Mouse (Mus musculus) heart, embryonic 13.5 days (tissue): ENCODE results near the gene Ckap5. TPM values are rescaled to one million over a fixed set of nuclear protein-coding genes. Genes with fewer than 3 reads are reported as not detected.
"Not testable (repeated sequence)": the region's sequence is repeated elsewhere in the genome, so short reads cannot be mapped to it uniquely, and the experiment has no call there.

Experiments
- ATAC-seq: fragments of 200-750 bp; cut with Nextera tagmentation; 2 replicates; pipeline ENCODE4 v1.8.0; 2017; ENCODE audit warnings: moderate TSS enrichment; ENCODE audit not compliant: insufficient number of reproducible peaks, low FRiP score, low TSS enrichment; ENCODE audit errors: extremely low read depth
- H3K27ac ChIP-seq: fragments of 300-500 bp; sonication (generic); replicated peaks from 2 replicates; pipeline ENCODE4 v1.5.1; 2015; ENCODE audit warnings: moderate library complexity, mild to moderate bottlenecking, inconsistent platforms
- H3K27me3 ChIP-seq: fragments of 300-500 bp; sonication (generic); replicated peaks from 2 replicates; pipeline ENCODE4 v1.6.1; 2015; ENCODE audit warnings: mild to moderate bottlenecking, inconsistent platforms
- H3K36me3 ChIP-seq: fragments of 300-500 bp; sonication (generic); 2 replicates; pipeline ENCODE4 v1.6.1; 2015; ENCODE audit warnings: mild to moderate bottlenecking, inconsistent platforms
- H3K4me1 ChIP-seq: fragments of 300-500 bp; sonication (generic); 2 replicates; pipeline ENCODE4 v1.6.1; 2015; ENCODE audit warnings: inconsistent platforms
- H3K4me2 ChIP-seq: fragments of 300-500 bp; sonication (generic); 2 replicates; pipeline ENCODE4 v1.6.1; 2015; ENCODE audit warnings: inconsistent platforms, mild to moderate bottlenecking, moderate library complexity
- H3K4me3 ChIP-seq: fragments of 300-500 bp; sonication (generic); 2 replicates; pipeline ENCODE4 v1.5.1; 2015; ENCODE audit warnings: moderate library complexity, mild to moderate bottlenecking, inconsistent platforms
- H3K9ac ChIP-seq: fragments of 300-500 bp; sonication (generic); 2 replicates; pipeline ENCODE4 v1.6.1; 2015; ENCODE audit warnings: inconsistent platforms, mild to moderate bottlenecking, moderate library complexity
- H3K9me3 ChIP-seq: fragments of 300-500 bp; sonication (generic); 2 replicates; pipeline ENCODE4 v1.6.1; 2016; ENCODE audit warnings: inconsistent platforms
- WGBS: fragments of 180-500 bp; shearing (Covaris S2); methylation state at CpG from one replicate; pipeline ENCODE4 v1.1.7; 2015; ENCODE audit warnings: mixed read lengths; 5-methylcytosine and 5-hydroxymethylcytosine counted together
- polyA plus RNA-seq: library from polyadenylated mRNA; unstranded; fragments of >200 nt; fragmentation: Nextera tagmentation; extraction: Ambion mirVana; gene quantifications from 2 replicates; pipeline ENCODE4 v1.2.1, GENCODE M21; 2015

Ckap5 gene
- polyA plus RNA-seq = 63.1 and 66.1 TPM in 2 replicates

GRCm38 (mm10) chr2:91526294-91527146 lies at the start of gene Ckap5:
Gene Ckap5, plus strand, starts transcription at chr2:91526762.
- peak within 1 kb of the TSS; percentile 75 for H3K27ac ChIP-seq
- WGBS = 1% methylated on average over 64 of the region's 64 CpGs
- peaks cover 8% of the 10 kb centered on the region; the same call in 1 of the 2 replicates for H3K9me3 ChIP-seq
- ATAC-seq = peak; percentile 91
- H3K4me1 ChIP-seq = peaks cover 12% of the 10 kb centered on the region
- peak within 1 kb of the TSS; percentile 97 for H3K9ac ChIP-seq
- H3K36me3 ChIP-seq = peaks cover 12% of the 10 kb centered on the region
- H3K27me3 ChIP-seq = no peaks in the 10 kb centered on the region
- peak within 1 kb of the TSS; percentile 84 for H3K4me2 ChIP-seq
- H3K4me3 ChIP-seq = peak within 1 kb of the TSS; percentile 98

GRCm38 (mm10) chr2:91476841-91477240 lies 49.7 kb upstream of the Ckap5 start:
- WGBS = 74% methylated on average over 7 of the region's 7 CpGs
- peaks cover 8% of the 10 kb centered on the region for H3K4me1 ChIP-seq
- ATAC-seq = no peak
- H3K9ac ChIP-seq = no peak overlapping the region
- no peaks in the 10 kb centered on the region for H3K9me3 ChIP-seq
- H3K27me3 ChIP-seq = no peaks in the 10 kb centered on the region
- no peak overlapping the region for H3K4me3 ChIP-seq
- no peak overlapping the region for H3K4me2 ChIP-seq
- H3K36me3 ChIP-seq = peaks cover 89% of the 10 kb centered on the region
- no peak overlapping the region for H3K27ac ChIP-seq

GRCm38 (mm10) chr2:91480399-91480801 lies 46.2 kb upstream of the Ckap5 start:
- Histone ChIP-seq H3K4me1 (peaks cover 8% of the 10 kb centered on the region), H3K9me3 (no peaks in the 10 kb centered on the region), H3K36me3 (peaks cover 75% of the 10 kb centered on the region), H3K27me3 (no peaks in the 10 kb centered on the region), H3K9ac (no peak overlapping the region), H3K27ac (no peak overlapping the region), H3K4me2 (no peak overlapping the region), H3K4me3 (no peak overlapping the region)
- WGBS = 87% methylated on average over 9 of the region's 9 CpGs
- ATAC-seq = no peak

- peaks cover 75% of the 10 kb centered on the region for H3K36me3 ChIP-seq
- WGBS = 62% methylated on average over 6 of the region's 6 CpGs
These were observed 45.6 kb upstream of the Ckap5 start for GRCm38 (mm10) chr2:91480805-91481514.

GRCm38 (mm10) chr2:91484698-91485097 lies 41.9 kb upstream of the Ckap5 start:
- Histone ChIP-seq H3K36me3 (peaks cover 75% of the 10 kb centered on the region), H3K4me3 (no peak overlapping the region)
- 73% methylated on average over 4 of the region's 4 CpGs for WGBS

More at GRCm38 (mm10) chr2:91480805-91481514, 45.6 kb upstream of the Ckap5 start:
- no peak for ATAC-seq
- Histone ChIP-seq H3K27me3 (no peaks in the 10 kb centered on the region), H3K4me2 (no peak overlapping the region), H3K9me3 (no peaks in the 10 kb centered on the region), H3K9ac (no peak overlapping the region), H3K27ac (no peak overlapping the region), H3K4me1 (peaks cover 4% of the 10 kb centered on the region), H3K4me3 (no peak overlapping the region)

GRCm38 (mm10) chr2:91485256-91485655 lies 41.3 kb upstream of the Ckap5 start:
- Histone ChIP-seq H3K27ac (no peak overlapping the region), H3K4me2 (no peak overlapping the region), H3K4me1 (no peaks in the 10 kb centered on the region), H3K4me3 (no peak overlapping the region), H3K36me3 (peaks cover 75% of the 10 kb centered on the region), H3K27me3 (no peaks in the 10 kb centered on the region), H3K9ac (no peak overlapping the region), H3K9me3 (no peaks in the 10 kb centered on the region)
- WGBS = 71% methylated on average over 6 of the region's 6 CpGs
- ATAC-seq = no peak

More at GRCm38 (mm10) chr2:91484698-91485097, 41.9 kb upstream of the Ckap5 start:
- Histone ChIP-seq H3K9ac (no peak overlapping the region), H3K4me2 (no peak overlapping the region), H3K4me1 (no peaks in the 10 kb centered on the region), H3K27ac (no peak overlapping the region), H3K9me3 (no peaks in the 10 kb centered on the region), H3K27me3 (no peaks in the 10 kb centered on the region)
- no peak for ATAC-seq

- not testable (repeated sequence) for H3K9me3 ChIP-seq, H3K4me2 ChIP-seq, H3K9ac ChIP-seq, H3K27ac ChIP-seq, H3K27me3 ChIP-seq, H3K4me3 ChIP-seq, H3K4me1 ChIP-seq, ATAC-seq
- H3K36me3 ChIP-seq = peaks cover 83% of the 10 kb centered on the region
- 61% methylated on average over 3 of the region's 3 CpGs for WGBS
These were observed 39.3 kb upstream of the Ckap5 start for GRCm38 (mm10) chr2:91487295-91487694.

- Histone ChIP-seq H3K9me3 (no peaks in the 10 kb centered on the region), H3K36me3 (peaks cover 88% of the 10 kb centered on the region), H3K4me1 (no peaks in the 10 kb centered on the region), H3K27me3 (no peaks in the 10 kb centered on the region), H3K27ac (no peak overlapping the region), H3K4me2 (no peak overlapping the region), H3K9ac (no peak overlapping the region), H3K4me3 (no peak overlapping the region)
- ATAC-seq = no peak
- WGBS = 90% methylated on average over 12 of the region's 12 CpGs
These were observed 34.4 kb upstream of the Ckap5 start for GRCm38 (mm10) chr2:91492071-91492635.

- Histone ChIP-seq H3K4me2 (no peak overlapping the region), H3K36me3 (peaks cover 91% of the 10 kb centered on the region), H3K27me3 (no peaks in the 10 kb centered on the region), H3K27ac (no peak overlapping the region), H3K9me3 (no peaks in the 10 kb centered on the region), H3K4me1 (no peaks in the 10 kb centered on the region), H3K9ac (no peak overlapping the region), H3K4me3 (no peak overlapping the region)
- ATAC-seq = no peak
- WGBS = 91% methylated on average over 9 of the region's 9 CpGs
These were observed 32.6 kb upstream of the Ckap5 start for GRCm38 (mm10) chr2:91493981-91494380.

- H3K9ac ChIP-seq = no peak overlapping the region
- no peaks in the 10 kb centered on the region for H3K9me3 ChIP-seq
- no peak for ATAC-seq
- H3K4me3 ChIP-seq = no peak overlapping the region
- H3K27ac ChIP-seq = no peak overlapping the region
- no peaks in the 10 kb centered on the region for H3K4me1 ChIP-seq
- WGBS = 85% methylated on average over 8 of the region's 8 CpGs
- no peaks in the 10 kb centered on the region for H3K27me3 ChIP-seq
- H3K4me2 ChIP-seq = no peak overlapping the region
- peaks cover 90% of the 10 kb centered on the region for H3K36me3 ChIP-seq
These were observed 28.4 kb upstream of the Ckap5 start for GRCm38 (mm10) chr2:91498093-91498719.

GRCm38 (mm10) chr2:91508076-91508475 lies 18.5 kb upstream of the Ckap5 start:
- no peak overlapping the region for H3K9ac ChIP-seq

More at GRCm38 (mm10) chr2:91508076-91508475, 18.5 kb upstream of the Ckap5 start:
- Histone ChIP-seq H3K27me3 (no peaks in the 10 kb centered on the region), H3K9me3 (no peaks in the 10 kb centered on the region), H3K36me3 (peaks cover 72% of the 10 kb centered on the region), H3K27ac (no peak overlapping the region), H3K4me2 (no peak overlapping the region), H3K4me1 (no peaks in the 10 kb centered on the region), H3K4me3 (no peak overlapping the region)
- ATAC-seq = no peak
- 79% methylated on average over 8 of the region's 8 CpGs for WGBS
